Mouse (Mus musculus) left cerebral cortex, postnatal 4 days (tissue): ENCODE measurements around the gene Myd88. TPM values are rescaled to one million over a fixed set of nuclear protein-coding genes. Genes with fewer than 3 reads are reported as not detected.
"Not testable (repeated sequence)": the region's sequence is repeated elsewhere in the genome, so short reads cannot be mapped to it uniquely, and the experiment has no call there.

ENCODE experiments used
- DNase-seq: peaks from one replicate; pipeline ENCODE4 v3.0.0-alpha.2; 2022
- intact Hi-C: fragments of 180-260 bp; cut with DNase I; formaldehyde crosslinking; loops from one replicate; pipeline ENCODE4 v1.15.1; 2025
- total RNA-seq, 2 experiments: library from RNA; stranded (reverse); gene quantifications; 2 replicates each; pipeline ENCODE4 v1.2.3; 2021

Myd88 gene
- 1 to 10 TPM; 4.8 to 5.2 TPM for total RNA-seq

GRCm38 (mm10) chr9:119340909-119341816 lies at the start of gene Myd88:
Myd88 (minus strand) TSS chr9:119341411.
- intact Hi-C loops, result no loop called here

GRCm38 (mm10) chr9:119390214-119390613 lies 49.0 kb upstream of the Myd88 start:
- DNase-seq, result no peak
- intact Hi-C loops, result no loop called here

More at GRCm38 (mm10) chr9:119340909-119341816, at the start of gene Myd88:
- DNase-seq, result peak; percentile 90

- intact Hi-C loops, result no loop called here
- no peak for DNase-seq
Observed at GRCm38 (mm10) chr9:119388956-119389355, 47.7 kb upstream of the Myd88 start.

- no peak for DNase-seq
- intact Hi-C loops, result no loop called here
Observed at GRCm38 (mm10) chr9:119382603-119383002, 41.4 kb upstream of the Myd88 start.

GRCm38 (mm10) chr9:119378231-119378630 lies 37.0 kb upstream of the Myd88 start:
- no peak for DNase-seq
- intact Hi-C loops, result no loop called here

- no peak for DNase-seq
- intact Hi-C loops, result no loop called here
Observed at GRCm38 (mm10) chr9:119375556-119375955, 34.3 kb upstream of the Myd88 start.

- DNase-seq, result no peak
Observed at GRCm38 (mm10) chr9:119375008-119375407, 33.8 kb upstream of the Myd88 start.

GRCm38 (mm10) chr9:119371251-119371650 lies 30.0 kb upstream of the Myd88 start:
- no peak for DNase-seq
- intact Hi-C loops, result no loop called here

More at GRCm38 (mm10) chr9:119375008-119375407, 33.8 kb upstream of the Myd88 start:
- intact Hi-C loops, result no loop called here

- intact Hi-C loops, DNase-seq: not testable (repeated sequence)
Observed at GRCm38 (mm10) chr9:119370770-119371169, 29.6 kb upstream of the Myd88 start.

- intact Hi-C loops, result no loop called here
- no peak for DNase-seq
Observed at GRCm38 (mm10) chr9:119368367-119368766, 27.2 kb upstream of the Myd88 start.

- intact Hi-C loops, result no loop called here
- no peak for DNase-seq
Observed at GRCm38 (mm10) chr9:119365284-119365683, 24.1 kb upstream of the Myd88 start, which contains the start of gene Slc22a14. Slc22a14 (minus strand) TSS chr9:119365553.

GRCm38 (mm10) chr9:119363229-119363628 lies 22.0 kb upstream of the Myd88 start:
- DNase-seq, result no peak
- intact Hi-C loops, result no loop called here

- intact Hi-C loops, result no loop called here
- DNase-seq, result no peak
Observed at GRCm38 (mm10) chr9:119361416-119361815, 20.2 kb upstream of the Myd88 start.

GRCm38 (mm10) chr9:119358058-119358429 lies 16.8 kb upstream of the Myd88 start:
- intact Hi-C loops, result loop anchor here (10.0 kb wide), 1 partner anchor 77 kb away; no protein-coding TSS in a partner anchor
- DNase-seq, result no peak

GRCm38 (mm10) chr9:119357331-119358057 lies 16.3 kb upstream of the Myd88 start, which contains the start of gene Xylb:
Xylb (plus strand) TSS chr9:119357381.
- intact Hi-C loops, result loop anchor here (10.0 kb wide), 1 partner anchor 77 kb away; no protein-coding TSS in a partner anchor
- DNase-seq, result peak; percentile 95

GRCm38 (mm10) chr9:119355943-119356342 lies 14.7 kb upstream of the Myd88 start:
- intact Hi-C loops, result loop anchor here (10.0 kb wide), 1 partner anchor 79 kb away; no protein-coding TSS in a partner anchor
- no peak for DNase-seq

- intact Hi-C loops, result loop anchor here (10.0 kb wide), 1 partner anchor 81 kb away; no protein-coding TSS in a partner anchor
- no peak for DNase-seq
Observed at GRCm38 (mm10) chr9:119353926-119354325, 12.7 kb upstream of the Myd88 start.

GRCm38 (mm10) chr9:119352060-119352459 lies 10.8 kb upstream of the Myd88 start:
- intact Hi-C loops, result loop anchor here (10.0 kb wide), 1 partner anchor 83 kb away; no protein-coding TSS in a partner anchor
- DNase-seq, result peak; percentile 83

- intact Hi-C loops, result loop anchor here (10.0 kb wide), 1 partner anchor 84 kb away; no protein-coding TSS in a partner anchor
- DNase-seq, result no peak
Observed at GRCm38 (mm10) chr9:119350947-119351705, 9.9 kb upstream of the Myd88 start.

GRCm38 (mm10) chr9:119350531-119350930 lies 9.3 kb upstream of the Myd88 start:
- intact Hi-C loops, result loop anchor here (10.0 kb wide), 1 partner anchor 84 kb away; no protein-coding TSS in a partner anchor
- no peak for DNase-seq
